Mouse (Mus musculus) stomach, embryonic 14.5 days (tissue): ENCODE results near the gene Zdhhc12. TPM values are rescaled to one million over a fixed set of nuclear protein-coding genes. Genes with fewer than 3 reads are reported as not detected.
"Not testable (repeated sequence)": the region's sequence is repeated elsewhere in the genome, so short reads cannot be mapped to it uniquely, and the experiment has no call there.

Experiments used
- ATAC-seq: fragments of 200-750 bp; cut with Nextera tagmentation; 2 replicates; pipeline ENCODE4 v1.8.0; 2017; ENCODE audit warnings: low read depth, moderate TSS enrichment; ENCODE audit not compliant: insufficient number of reproducible peaks, insufficient read depth, low FRiP score
- H3K27ac ChIP-seq: fragments of 300-500 bp; sonication (generic); 2 replicates; pipeline ENCODE4 v1.5.1; 2014; ENCODE audit warnings: mild to moderate bottlenecking, low read length, moderate library complexity, mixed read lengths
- H3K27me3 ChIP-seq: fragments of 300-500 bp; sonication (generic); 2 replicates; pipeline ENCODE4 v1.6.1; 2014; ENCODE audit warnings: low read length, control low read depth, mixed read lengths; ENCODE audit not compliant: control insufficient read depth, insufficient read depth
- H3K36me3 ChIP-seq: fragments of 300-500 bp; sonication (generic); 2 replicates; pipeline ENCODE4 v1.6.1; 2014; ENCODE audit warnings: mild to moderate bottlenecking, control low read depth, low read length, moderate library complexity, mixed read lengths; ENCODE audit not compliant: control insufficient read depth, insufficient read depth
- H3K4me1 ChIP-seq: fragments of 300-500 bp; sonication (generic); 2 replicates; pipeline ENCODE4 v1.6.1; 2014; ENCODE audit warnings: low read length, control low read depth, mixed read lengths; ENCODE audit not compliant: control insufficient read depth, insufficient read depth
- H3K4me2 ChIP-seq: fragments of 300-500 bp; sonication (generic); replicated peaks from 2 replicates; pipeline ENCODE4 v1.6.1; 2014; ENCODE audit warnings: low read depth, low read length, control low read depth
- H3K4me3 ChIP-seq: fragments of 300-500 bp; sonication (generic); 2 replicates; pipeline ENCODE4 v1.5.1; 2014; ENCODE audit warnings: low read depth, low read length, control low read depth
- H3K9ac ChIP-seq: fragments of 300-500 bp; sonication (generic); replicated peaks from 2 replicates; pipeline ENCODE4 v1.6.1; 2014; ENCODE audit warnings: low read depth, mild to moderate bottlenecking, control low read depth, low read length, moderate library complexity, mixed read lengths
- H3K9me3 ChIP-seq: fragments of 300-500 bp; sonication (generic); 2 replicates; pipeline ENCODE4 v1.6.1; 2016; ENCODE audit warnings: low read depth, low read length, control low read depth; ENCODE audit not compliant: control insufficient read depth
- WGBS: fragments of 180-500 bp; shearing (Covaris S2); extraction: QIAGEN DNeasy Blood & Tissue Kit; methylation state at CpG from one replicate; pipeline ENCODE4 v1.1.7; 2014; 5-methylcytosine and 5-hydroxymethylcytosine counted together
- polyA plus RNA-seq: library from polyadenylated mRNA; unstranded; fragments of >200 nt; fragmentation: Nextera tagmentation; extraction: Ambion mirVana; gene quantifications from 2 replicates; pipeline ENCODE4 v1.2.1, GENCODE M21; 2014

Zdhhc12 gene
- 44.1 and 45.2 TPM in 2 replicates for polyA plus RNA-seq

- no peaks in the 10 kb centered on the region for H3K9me3 ChIP-seq
- H3K27me3 ChIP-seq, result no peaks in the 10 kb centered on the region
- peak within 1 kb of the TSS; percentile 82 for H3K27ac ChIP-seq
- peaks cover 9% of the 10 kb centered on the region; the same call in 1 of the 2 replicates for H3K4me1 ChIP-seq
- peak within 1 kb of the TSS; percentile 84 for H3K4me2 ChIP-seq
- ATAC-seq, result peak; percentile 98
- peak within 1 kb of the TSS; percentile 63 for H3K4me3 ChIP-seq
- WGBS, result under 1% methylated on average over 50 of the region's 51 CpGs
- peaks cover 15% of the 10 kb centered on the region; the same call in 1 of the 2 replicates for H3K36me3 ChIP-seq
- peak within 1 kb of the TSS; percentile 47 for H3K9ac ChIP-seq
Observed at GRCm38 (mm10) chr2:30093471-30094207, at the start of gene Zdhhc12. Gene Zdhhc12 (minus strand): TSS chr2:30093648.

- not testable (repeated sequence) for H3K27me3 ChIP-seq, H3K27ac ChIP-seq, H3K9ac ChIP-seq, H3K4me2 ChIP-seq, H3K9me3 ChIP-seq, ATAC-seq, H3K4me1 ChIP-seq, H3K4me3 ChIP-seq
- H3K36me3 ChIP-seq, result peaks cover 49% of the 10 kb centered on the region
- WGBS, result 92% methylated on average over 4 of the region's 4 CpGs
Observed at GRCm38 (mm10) chr2:30140021-30140420, 46.6 kb upstream of the Zdhhc12 start.

GRCm38 (mm10) chr2:30136458-30136857, 43.0 kb upstream of the Zdhhc12 start:
- Histone ChIP-seq H3K4me3 (no peak overlapping the region), H3K27ac (no peak overlapping the region), H3K9ac (no peak overlapping the region), H3K36me3 (peaks cover 22% of the 10 kb centered on the region), H3K4me1 (peaks cover 17% of the 10 kb centered on the region), H3K9me3 (no peaks in the 10 kb centered on the region), H3K27me3 (no peaks in the 10 kb centered on the region), H3K4me2 (no peak overlapping the region)
- 87% methylated on average over 10 of the region's 10 CpGs for WGBS
- ATAC-seq, result no peak

GRCm38 (mm10) chr2:30134928-30135620, 41.6 kb upstream of the Zdhhc12 start:
- no peaks in the 10 kb centered on the region for H3K9me3 ChIP-seq
- no peaks in the 10 kb centered on the region for H3K27me3 ChIP-seq
- peak overlapping the region; percentile 88 for H3K4me2 ChIP-seq
- H3K4me3 ChIP-seq, result peak overlapping the region; percentile 86
- no peak for ATAC-seq
- 72% methylated on average over 10 of the region's 10 CpGs for WGBS
- H3K9ac ChIP-seq, result peak overlapping the region; percentile 71; the same call in 1 of the 2 replicates
- H3K27ac ChIP-seq, result no peak overlapping the region
- peaks cover 17% of the 10 kb centered on the region for H3K4me1 ChIP-seq
- H3K36me3 ChIP-seq, result peaks cover 8% of the 10 kb centered on the region

DNA sequence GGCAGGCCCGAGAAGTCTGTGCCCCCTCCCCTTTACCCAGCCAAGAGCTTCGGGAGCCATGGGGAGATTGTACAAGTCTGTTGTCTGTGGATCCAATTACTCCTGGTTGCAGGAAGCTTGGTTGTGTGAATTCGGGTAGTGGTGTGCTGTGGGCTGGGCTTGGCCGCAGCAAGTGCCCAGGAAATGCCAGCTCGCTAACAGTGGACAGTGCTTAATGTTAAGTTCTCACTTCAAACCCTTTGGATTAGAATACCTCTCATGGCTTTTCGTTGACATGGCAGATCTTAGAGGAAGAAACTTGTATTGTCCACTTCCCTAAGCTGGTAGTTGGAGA, 40.9 kb upstream of the Zdhhc12 start:
- whole genome bisulfite sequencing, result 27% methylated on average over 6 of the region's 6 CpGs
- Histone ChIP-seq H3K4me3 (peak overlapping the region; percentile 86), H3K27me3 (no peaks in the 10 kb centered on the region), H3K9me3 (no peaks in the 10 kb centered on the region), H3K36me3 (peaks cover 6% of the 10 kb centered on the region; the same call in 1 of the 2 replicates), H3K4me1 (peaks cover 17% of the 10 kb centered on the region), H3K4me2 (peak overlapping the region; percentile 88), H3K9ac (peak overlapping the region; percentile 71), H3K27ac (peak overlapping the region; percentile 75; the same call in 1 of the 2 replicates)
- ATAC-seq, result no peak

- H3K9ac ChIP-seq, result peak within 1 kb of the TSS; percentile 71
- H3K36me3 ChIP-seq, result peaks cover 6% of the 10 kb centered on the region; the same call in 1 of the 2 replicates
- WGBS, result under 1% methylated on average over 40 of the region's 46 CpGs
- peaks cover 17% of the 10 kb centered on the region for H3K4me1 ChIP-seq
- ATAC-seq, result peak; percentile 92
- H3K9me3 ChIP-seq, result no peaks in the 10 kb centered on the region
- peak within 1 kb of the TSS; percentile 86 for H3K4me3 ChIP-seq
- peak within 1 kb of the TSS; percentile 81 for H3K27ac ChIP-seq
- peak within 1 kb of the TSS; percentile 88 for H3K4me2 ChIP-seq
- H3K27me3 ChIP-seq, result no peaks in the 10 kb centered on the region
Observed at GRCm38 (mm10) chr2:30133613-30134377, 40.3 kb upstream of the Zdhhc12 start, which contains the start of gene Tbc1d13. Gene Tbc1d13 (plus strand): TSS chr2:30133746.

DNA sequence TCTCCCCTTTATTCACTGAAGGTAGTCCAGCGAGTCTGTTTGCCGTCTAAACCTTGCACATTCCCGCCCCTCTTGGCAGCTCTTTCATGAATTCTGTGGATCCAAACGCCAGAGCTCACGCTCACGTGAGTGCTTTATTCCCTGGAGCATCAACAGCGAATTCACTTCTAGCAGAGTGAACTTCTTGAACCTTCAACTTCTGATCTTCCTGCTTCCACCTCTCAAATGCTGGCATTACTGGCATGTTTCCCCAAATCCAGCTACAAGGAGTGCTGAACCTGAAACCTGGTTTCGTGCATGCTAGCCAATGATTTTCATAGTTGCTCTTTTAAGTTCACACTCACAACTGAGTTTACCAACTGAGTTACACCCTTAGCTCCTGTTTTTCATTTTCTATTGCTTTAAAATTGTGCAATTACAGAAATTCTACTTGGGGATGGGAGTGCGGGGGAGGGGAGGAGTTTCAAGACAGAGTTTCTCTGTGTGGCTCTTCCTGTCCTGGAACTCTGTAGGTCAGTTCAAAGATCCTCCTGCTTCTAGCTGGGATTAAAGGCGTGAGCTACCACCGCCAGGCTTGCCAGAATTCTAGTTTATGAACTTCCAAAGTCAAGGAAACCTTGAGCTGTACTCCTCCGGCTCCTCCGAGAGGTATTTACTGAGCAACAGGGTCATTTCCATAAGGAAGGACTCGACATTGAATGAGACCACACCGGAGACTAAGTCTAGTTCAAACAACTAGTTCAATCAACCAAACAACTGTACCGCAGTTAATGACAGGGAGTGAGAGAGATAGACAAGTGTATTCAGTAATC, 39.6 kb upstream of the Zdhhc12 start:
- Histone ChIP-seq H3K27me3 (no peaks in the 10 kb centered on the region), H3K9ac (peak overlapping the region; percentile 71), H3K9me3 (no peaks in the 10 kb centered on the region), H3K4me3 (peak overlapping the region; percentile 86), H3K4me1 (peaks cover 17% of the 10 kb centered on the region), H3K4me2 (peak overlapping the region; percentile 83), H3K27ac (peak overlapping the region; percentile 81), H3K36me3 (peaks cover 6% of the 10 kb centered on the region; the same call in 1 of the 2 replicates)
- WGBS, result 19% methylated on average over 16 of the region's 16 CpGs
- no peak for ATAC-seq
